Mouse (Mus musculus): Measurements from ENCODE around the gene Tmigd1. TPM values are rescaled to one million over a fixed set of nuclear protein-coding genes. Genes with fewer than 3 reads are reported as not detected.

Tmigd1 gene
- total and polyA plus RNA-seq, 3 experiments: not detected

GRCm38 (mm10) chr11:76897871-76898270, 4.1 kb upstream of the Tmigd1 start:
- dilution Hi-C loops (cut with MboI; ENCODE audit: extremely low pct_ligation_motif_present, extremely low pct_unique_long_range_greater_than_20kb, low sequenced_read_pairs): no loop called here

GRCm38 (mm10) chr11:76898751-76899150, 3.2 kb upstream of the Tmigd1 start:
- Histone ChIP-seq H3K9me3 (replicated peaks; ENCODE audit: low read length) (no peaks in the 10 kb centered on the region), H3K36me3 (replicated peaks in 1 of 2; ENCODE audit: control insufficient read depth in 1 of 2, insufficient read depth in 1 of 2, low read length in 1 of 2) (no peaks in the 10 kb centered on the region), H3K27me3 (replicated peaks) (no peaks in the 10 kb centered on the region), H3K4me1 (ENCODE audit: control insufficient read depth in 1 of 2, insufficient read depth in 2 of 2) (peaks cover 6 to 29% of the 10 kb centered on the region in 2 experiments; a peak in 3 of 4 replicates), H3K4me2 (ENCODE audit: insufficient read depth, low read depth, poor library complexity, severe bottlenecking) (no peak overlapping the region), H3K4me3 (replicated peaks in 1 of 3; ENCODE audit: low read depth in 2 of 3, low read length in 2 of 3, poor library complexity in 1 of 3) (no peak overlapping the region), H3K27ac (ENCODE audit: insufficient read depth, low read depth) (no peak overlapping the region), H3K79me2 (replicated peaks; ENCODE audit: control insufficient read depth, extremely low read depth, insufficient read depth, poor library complexity, severe bottlenecking) (no peaks in the 10 kb centered on the region), H3K9ac (ENCODE audit: insufficient read depth, low read depth) (no peak overlapping the region)
- TF ChIP-seq KAT2A (IDR thresholded peaks at IDR 0.05; ENCODE audit: insufficient replicate concordance, low read length): no peak
- no peak for TF ChIP-seq JUN (IDR thresholded peaks at IDR 0.05; ENCODE audit: insufficient read depth, low read depth, low read length)
- no peak for TF ChIP-seq USF1 (IDR thresholded peaks at IDR 0.05; ENCODE audit: low read depth, low read length)
- no peak for TF ChIP-seq MXI1 (IDR thresholded peaks at IDR 0.05; ENCODE audit: low read depth, low read length)
- TF ChIP-seq MEF2A (IDR thresholded peaks at IDR 0.05; ENCODE audit: borderline replicate concordance, low read depth, low read length): no peak
- no peak for TF ChIP-seq GABPA (IDR thresholded peaks at IDR 0.05; ENCODE audit: insufficient replicate concordance, low read depth, low read length)
- TF ChIP-seq E2F4 (IDR thresholded peaks at IDR 0.05; ENCODE audit: insufficient replicate concordance, low read depth, low read length): no peak
- TF ChIP-seq ETS1 (conservative IDR thresholded peaks at IDR 0.05; ENCODE audit: low read depth, low read length): no peak
- TF ChIP-seq MAX (IDR thresholded peaks at IDR 0.05; ENCODE audit: low read length): no peak
- no peak for TF ChIP-seq SMC3 (IDR thresholded peaks at IDR 0.05; ENCODE audit: low read depth, low read length)
- TF ChIP-seq CHD1 (IDR thresholded peaks at IDR 0.05; ENCODE audit: low read depth, low read length): no peak
- no peak for TF ChIP-seq RCOR1 (conservative IDR thresholded peaks at IDR 0.05; ENCODE audit: low read depth, low read length)
- dilution Hi-C loops (cut with MboI; ENCODE audit: extremely low pct_ligation_motif_present, extremely low pct_unique_long_range_greater_than_20kb, low sequenced_read_pairs) (no loop called here), in situ Hi-C loops (cut with MboI; ENCODE audit: low pct_ligation_motif_present, low pct_unique_long_range_greater_than_20kb, low sequenced_read_pairs) (loop anchor here (10.0 kb wide), 1 partner anchor 204 kb away; no protein-coding TSS in a partner anchor)
- DNase-seq (ENCODE audit: extremely low read depth): no peak

More at GRCm38 (mm10) chr11:76897871-76898270, 4.1 kb upstream of the Tmigd1 start:
- no peaks in the 10 kb centered on the region for H3K27me3 ChIP-seq (replicated peaks)
- TF ChIP-seq CTCF (conservative IDR thresholded peaks at IDR 0.05 in 1 of 2, IDR thresholded peaks at IDR 0.05 in 1 of 2; ENCODE audit: low read depth in 2 of 2, low read length in 2 of 2) (no peak), POLR2AphosphoS2 (IDR thresholded peaks at IDR 0.05; ENCODE audit: low read depth, low read length) (no peak), JUND (conservative IDR thresholded peaks at IDR 0.05; ENCODE audit: low read depth, low read length) (no peak), CHD1 (IDR thresholded peaks at IDR 0.05; ENCODE audit: low read depth, low read length) (no peak), MEF2A (IDR thresholded peaks at IDR 0.05; ENCODE audit: borderline replicate concordance, low read depth, low read length) (no peak), MAZ (IDR thresholded peaks at IDR 0.05; ENCODE audit: low read depth, low read length) (no peak), ELF1 (IDR thresholded peaks at IDR 0.05; ENCODE audit: low read depth, low read length) (no peak), SIN3A (IDR thresholded peaks at IDR 0.05; ENCODE audit: low read length) (no peak), UBTF (IDR thresholded peaks at IDR 0.05; ENCODE audit: low read depth, low read length) (no peak), ZKSCAN1 (IDR thresholded peaks at IDR 0.05; ENCODE audit: borderline replicate concordance, low read depth, low read length) (no peak), GABPA (IDR thresholded peaks at IDR 0.05; ENCODE audit: insufficient replicate concordance, low read depth, low read length) (no peak), TBP (conservative IDR thresholded peaks at IDR 0.05; ENCODE audit: low read depth, low read length) (no peak), MXI1 (IDR thresholded peaks at IDR 0.05; ENCODE audit: low read depth, low read length) (no peak), SMC3 (IDR thresholded peaks at IDR 0.05; ENCODE audit: low read depth, low read length) (no peak), NRF1 (IDR thresholded peaks at IDR 0.05; ENCODE audit: low read depth, low read length) (no peak), ETS1 (conservative IDR thresholded peaks at IDR 0.05; ENCODE audit: low read depth, low read length) (peak; percentile 39; the same call in 1 of the 2 replicates), EP300 (IDR thresholded peaks at IDR 0.05; ENCODE audit: low read length) (peak; percentile 60), HCFC1 (IDR thresholded peaks at IDR 0.05; ENCODE audit: low read depth, low read length) (no peak), CHD2 (IDR thresholded peaks at IDR 0.05; ENCODE audit: low read length) (no peak), MAFK (IDR thresholded peaks at IDR 0.05; ENCODE audit: insufficient replicate concordance, low read length) (0 out of 2 replicates have a peak, but pooled peaks have one; percentile 22), JUN (IDR thresholded peaks at IDR 0.05; ENCODE audit: insufficient read depth, low read depth, low read length) (no peak), MAX (IDR thresholded peaks at IDR 0.05; ENCODE audit: low read length) (peak; percentile 87), RAD21 (IDR thresholded peaks at IDR 0.05; ENCODE audit: low read depth, low read length) (no peak), USF2 (conservative IDR thresholded peaks at IDR 0.05; ENCODE audit: low read depth, low read length) (peak; percentile 75), ZMIZ1 (IDR thresholded peaks at IDR 0.05; ENCODE audit: low read depth, low read length) (no peak), IRF4 (IDR thresholded peaks at IDR 0.05; ENCODE audit: low read depth, low read length) (peak; percentile 72), PAX5 (IDR thresholded peaks at IDR 0.05; ENCODE audit: low read length) (no peak), KAT2A (IDR thresholded peaks at IDR 0.05; ENCODE audit: insufficient replicate concordance, low read length) (no peak), MYC (IDR thresholded peaks at IDR 0.05; ENCODE audit: low read depth, low read length) (peak; percentile 54; the same call in 1 of the 2 replicates), POLR2A (IDR thresholded peaks at IDR 0.05; ENCODE audit: low read depth, low read length) (no peak), TCF12 (IDR thresholded peaks at IDR 0.05; ENCODE audit: low read depth, low read length) (no peak), E2F4 (IDR thresholded peaks at IDR 0.05; ENCODE audit: insufficient replicate concordance, low read depth, low read length) (no peak), BHLHE40 (IDR thresholded peaks at IDR 0.05; ENCODE audit: low read depth, low read length) (peak; percentile 82), NELFE (IDR thresholded peaks at IDR 0.05; ENCODE audit: low read depth, low read length) (no peak), ZC3H11A (IDR thresholded peaks at IDR 0.05; ENCODE audit: low read depth, low read length) (no peak), RCOR1 (conservative IDR thresholded peaks at IDR 0.05; ENCODE audit: low read depth, low read length) (no peak), USF1 (IDR thresholded peaks at IDR 0.05; ENCODE audit: low read depth, low read length) (peak; percentile 75), ZNF384 (IDR thresholded peaks at IDR 0.05; ENCODE audit: low read depth, low read length) (0 out of 2 replicates have a peak, but pooled peaks have one; percentile 11)
- no peak overlapping the region for H3K4me3 ChIP-seq (replicated peaks in 1 of 3; ENCODE audit: low read depth in 2 of 3, low read length in 2 of 3, poor library complexity in 1 of 3)
- no peaks in the 10 kb centered on the region for H3K79me2 ChIP-seq (replicated peaks; ENCODE audit: control insufficient read depth, extremely low read depth, insufficient read depth, poor library complexity, severe bottlenecking)
- H3K36me3 ChIP-seq (replicated peaks in 1 of 2; ENCODE audit: control insufficient read depth in 1 of 2, insufficient read depth in 1 of 2, low read length in 1 of 2): no peaks in the 10 kb centered on the region
- no peaks in the 10 kb centered on the region for H3K9me3 ChIP-seq (replicated peaks; ENCODE audit: low read length)
- H3K27ac ChIP-seq (ENCODE audit: insufficient read depth, low read depth): no peak overlapping the region
- in situ Hi-C loops (cut with MboI; ENCODE audit: low pct_ligation_motif_present, low pct_unique_long_range_greater_than_20kb, low sequenced_read_pairs): loop anchor here (10.0 kb wide), 1 partner anchor 203 kb away; no protein-coding TSS in a partner anchor
- DNase-seq (ENCODE audit: extremely low read depth): peak; percentile 35
- H3K9ac ChIP-seq (ENCODE audit: insufficient read depth, low read depth): no peak overlapping the region
- peaks cover 9 to 38% of the 10 kb centered on the region in 2 experiments; a peak in 3 of 4 replicates for H3K4me1 ChIP-seq (ENCODE audit: control insufficient read depth in 1 of 2, insufficient read depth in 2 of 2)
- peak overlapping the region; percentile 58 for H3K4me2 ChIP-seq (ENCODE audit: insufficient read depth, low read depth, poor library complexity, severe bottlenecking)

Data from CH12.LX (cell line).